Mouse (Mus musculus): ENCODE measurements around the gene Plcb4.

GRCm38 (mm10) chr2:135802878-135803450 lies 144.2 kb downstream of the Plcb4 start:
- TF ChIP-seq CTCF (IDR thresholded peaks at IDR 0.05; ENCODE audit: low read depth) (no peak), EP300 (optimal IDR thresholded peaks at IDR 0.05) (no peak)
